Mouse (Mus musculus): Measurements from ENCODE around the gene Slc30a7.
A peak's percentile ranks its signal among the peaks of the same experiment; 100 is the strongest.

Slc30a7 gene

DNA sequence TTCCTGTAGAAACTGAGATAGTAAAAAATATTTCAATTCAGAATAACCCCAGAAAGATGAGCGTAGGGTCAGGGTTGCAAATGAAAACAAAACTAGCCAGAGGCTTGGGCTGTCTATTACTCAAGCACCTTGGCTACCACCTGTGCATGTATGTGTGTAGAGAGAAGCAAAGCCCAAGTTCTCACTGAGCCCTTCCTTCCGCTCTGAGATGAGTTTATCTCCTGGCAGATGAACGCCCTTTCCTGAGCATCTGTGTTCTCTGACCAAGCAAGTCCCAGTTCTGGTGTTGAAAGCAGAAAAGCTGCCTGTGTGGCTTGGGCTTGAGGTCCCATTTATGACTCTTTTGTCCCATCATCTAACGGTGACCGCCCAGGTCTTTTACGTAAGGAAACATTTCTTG is 7.7 kb upstream of the Slc30a7 start:
- no peak for DNase-seq (ENCODE audit: low read depth, low spot score)
- H3K27me3 ChIP-seq (ENCODE audit: control insufficient read depth, insufficient read depth, low read length, poor library complexity, severe bottlenecking) = no peaks in the 10 kb centered on the region
- H3K36me3 ChIP-seq (ENCODE audit: control insufficient read depth, insufficient read depth, low read length, poor library complexity, severe bottlenecking) = no peaks in the 10 kb centered on the region; the same call in 1 of the 2 replicates

DNA sequence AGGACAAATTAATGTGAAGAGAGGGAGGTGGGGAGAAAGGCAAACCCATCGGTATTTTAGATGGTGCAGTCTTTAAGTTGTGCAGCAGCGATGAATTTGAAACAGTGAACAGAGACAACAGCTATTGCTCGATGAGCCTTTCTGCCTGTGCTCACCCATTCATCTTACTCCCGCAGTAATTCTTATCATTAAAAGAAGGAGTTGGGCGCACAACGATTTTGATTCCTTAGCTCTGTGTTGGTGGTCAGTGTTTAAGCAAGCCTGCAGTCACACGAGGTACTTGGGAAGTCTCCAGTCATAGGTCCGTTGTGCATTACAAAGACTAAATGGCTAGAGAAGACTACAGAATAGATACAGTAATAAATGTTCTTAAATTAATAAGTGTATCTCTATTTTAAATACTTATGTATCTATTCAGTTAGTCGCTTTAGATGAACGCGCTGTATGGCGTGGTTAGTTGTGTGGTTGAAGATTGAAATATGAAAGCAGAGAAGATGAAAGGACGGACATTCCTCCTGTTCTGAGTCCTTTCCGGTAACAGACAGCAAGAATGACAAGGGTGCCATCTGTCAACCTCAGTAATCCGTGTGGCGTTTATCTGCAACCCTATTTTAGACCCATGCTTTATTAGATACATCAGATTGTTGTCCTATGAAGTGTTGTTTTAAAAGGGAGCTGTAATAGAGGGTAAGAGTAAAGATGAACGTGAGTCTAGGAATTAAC is 2.6 kb upstream of the Slc30a7 start:
- H3K36me3 ChIP-seq (ENCODE audit: control insufficient read depth, insufficient read depth, low read length, poor library complexity, severe bottlenecking) = no peaks in the 10 kb centered on the region; the same call in 1 of the 2 replicates
- DNase-seq (ENCODE audit: low read depth, low spot score) = no peak

DNA sequence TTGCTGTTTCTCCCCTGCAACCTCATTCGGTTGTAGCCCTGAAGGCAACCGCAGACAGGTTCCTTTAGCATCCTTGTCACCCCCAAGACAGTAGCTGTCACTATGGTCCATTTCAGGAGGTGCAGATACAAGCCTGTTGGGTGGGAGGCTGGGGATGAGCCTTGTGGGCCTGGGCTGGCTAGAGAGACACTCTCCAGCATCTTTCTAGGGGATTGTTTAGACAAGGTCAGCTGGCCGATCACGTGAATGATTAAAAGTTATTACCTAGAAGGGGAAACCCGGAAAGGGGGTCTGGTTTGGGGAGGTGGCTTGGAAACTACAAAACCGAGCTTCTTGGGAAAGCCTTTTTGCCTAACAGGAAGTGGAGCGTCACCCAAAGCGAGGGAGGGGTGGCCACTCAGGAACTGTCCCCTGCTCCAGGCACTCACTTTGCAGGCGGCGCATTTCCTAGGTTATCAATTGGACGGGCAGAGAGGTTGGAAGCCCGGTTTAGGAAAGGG is 785 bp upstream of the Slc30a7 start:
- no peaks in the 10 kb centered on the region for H3K27me3 ChIP-seq (ENCODE audit: control insufficient read depth, insufficient read depth, low read length, poor library complexity, severe bottlenecking)
- H3K36me3 ChIP-seq (ENCODE audit: control insufficient read depth, insufficient read depth, low read length, poor library complexity, severe bottlenecking) = peaks cover 2% of the 10 kb centered on the region; the same call in 1 of the 2 replicates
- DNase-seq (ENCODE audit: low read depth, low spot score) = peak; percentile 52

More for the DNA sequence above, 2.6 kb upstream of the Slc30a7 start:
- no peaks in the 10 kb centered on the region for H3K27me3 ChIP-seq (ENCODE audit: control insufficient read depth, insufficient read depth, low read length, poor library complexity, severe bottlenecking)

DNA sequence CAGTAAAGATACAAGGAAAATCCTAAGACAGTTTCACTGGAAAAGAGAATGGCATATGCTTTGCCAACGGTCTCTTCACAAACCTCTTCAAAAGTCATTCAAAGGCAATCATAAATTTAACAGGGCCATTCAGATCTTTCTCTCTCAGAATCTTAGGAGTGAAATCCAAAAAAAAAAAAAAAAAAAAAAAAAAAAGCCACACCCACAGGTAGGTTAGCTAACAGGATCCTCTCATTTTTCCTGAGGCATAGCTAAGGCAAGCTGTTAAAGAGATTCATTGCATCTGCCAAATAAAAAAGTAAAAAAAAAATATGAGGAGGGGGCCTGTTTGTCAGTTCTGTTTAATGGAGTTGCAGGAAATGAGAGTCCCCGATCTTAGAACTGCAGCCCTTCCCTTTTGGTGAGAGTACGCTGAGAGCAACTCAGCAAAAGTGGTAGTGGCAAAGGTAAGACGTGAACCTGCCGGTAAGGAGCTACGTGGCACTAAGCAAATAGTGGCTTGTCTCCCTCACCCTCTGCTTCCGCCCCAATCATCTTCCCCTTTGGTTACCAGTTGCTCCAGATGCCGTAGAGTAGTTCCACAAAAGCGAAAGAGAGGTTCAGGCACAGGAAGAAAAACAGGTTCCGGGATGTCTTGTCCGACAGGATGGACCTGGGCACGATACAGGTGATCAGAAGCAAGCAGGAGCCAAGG is 775 bp downstream of the Slc30a7 start:
- no peaks in the 10 kb centered on the region for H3K27me3 ChIP-seq (ENCODE audit: control insufficient read depth, insufficient read depth, low read length, poor library complexity, severe bottlenecking)
- H3K36me3 ChIP-seq (ENCODE audit: control insufficient read depth, insufficient read depth, low read length, poor library complexity, severe bottlenecking) = 0 out of 2 replicates have a peak, but pooled peaks cover 2% of the 10 kb centered on the region
- peak; percentile 62 for DNase-seq (ENCODE audit: low read depth, low spot score)

DNA sequence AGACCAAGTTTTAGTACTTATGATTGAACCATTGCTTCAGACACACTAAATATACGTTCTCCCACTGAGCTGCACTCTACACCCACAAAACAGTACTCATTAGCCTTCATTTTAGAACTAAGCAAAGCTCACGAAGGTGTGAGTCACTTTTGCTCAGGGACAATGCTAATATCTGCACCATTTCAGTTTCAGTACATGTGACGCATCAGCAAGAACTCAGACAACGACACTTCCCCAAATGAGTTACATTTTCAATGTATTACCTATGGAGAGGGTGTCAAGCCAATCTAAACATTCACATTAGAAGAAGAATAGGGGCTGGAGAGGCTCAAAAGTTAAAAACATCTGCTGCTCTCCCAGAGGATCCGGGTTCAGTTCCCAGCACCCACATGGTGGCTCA is 10.3 kb downstream of the Slc30a7 start:
- DNase-seq (ENCODE audit: low read depth, low spot score) = peak; percentile 48
- peaks cover 6% of the 10 kb centered on the region; the same call in 1 of the 2 replicates for H3K36me3 ChIP-seq (ENCODE audit: control insufficient read depth, insufficient read depth, low read length, poor library complexity, severe bottlenecking)
- H3K27me3 ChIP-seq (ENCODE audit: control insufficient read depth, insufficient read depth, low read length, poor library complexity, severe bottlenecking) = no peaks in the 10 kb centered on the region; the same call in 1 of the 2 replicates

DNA sequence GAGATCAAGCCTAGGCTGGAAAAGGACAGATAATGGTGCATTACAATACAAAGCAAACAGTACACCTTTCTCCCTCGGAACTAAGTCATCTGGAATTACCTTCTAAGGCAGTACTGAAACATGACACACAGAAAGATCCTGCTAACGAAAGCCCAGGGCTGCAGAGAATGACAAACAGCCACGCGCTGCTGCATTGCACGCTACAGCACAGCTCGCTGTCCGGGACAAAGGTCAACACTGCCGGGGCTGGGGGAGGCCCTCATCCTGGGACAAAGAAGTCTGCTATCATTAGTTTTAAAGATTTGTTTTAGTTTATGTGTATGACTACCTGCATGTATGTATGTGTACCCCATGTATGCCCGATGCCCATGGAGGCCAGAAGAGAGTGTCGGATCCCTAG is 14.2 kb downstream of the Slc30a7 start:
- no peaks in the 10 kb centered on the region for H3K27me3 ChIP-seq (ENCODE audit: control insufficient read depth, insufficient read depth, low read length, poor library complexity, severe bottlenecking)
- no peak for DNase-seq (ENCODE audit: low read depth, low spot score)
- H3K36me3 ChIP-seq (ENCODE audit: control insufficient read depth, insufficient read depth, low read length, poor library complexity, severe bottlenecking) = peaks cover 3% of the 10 kb centered on the region; the same call in 1 of the 2 replicates

DNA sequence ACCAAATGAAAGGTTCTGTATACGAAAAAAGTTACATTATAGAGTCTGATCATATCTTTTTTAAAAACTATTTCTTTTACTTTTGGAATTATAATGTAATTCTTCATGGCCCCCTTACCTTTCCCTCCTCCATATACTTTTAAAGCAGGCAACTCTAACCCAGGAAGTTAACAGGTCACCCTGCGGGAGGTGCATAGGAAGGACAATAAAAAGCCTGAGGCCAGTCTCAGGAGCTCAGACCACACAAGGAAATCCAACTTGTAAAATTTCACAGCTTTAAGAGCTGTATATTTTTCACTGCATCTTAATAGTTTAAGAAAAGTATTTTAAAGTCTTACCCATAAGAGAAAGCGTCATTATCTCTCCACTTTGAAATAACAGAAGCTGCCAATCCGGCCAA is 14.6 kb downstream of the Slc30a7 start:
- H3K36me3 ChIP-seq (ENCODE audit: control insufficient read depth, insufficient read depth, low read length, poor library complexity, severe bottlenecking) = peaks cover 3% of the 10 kb centered on the region; the same call in 1 of the 2 replicates
- no peaks in the 10 kb centered on the region for H3K27me3 ChIP-seq (ENCODE audit: control insufficient read depth, insufficient read depth, low read length, poor library complexity, severe bottlenecking)
- no peak for DNase-seq (ENCODE audit: low read depth, low spot score)

DNA sequence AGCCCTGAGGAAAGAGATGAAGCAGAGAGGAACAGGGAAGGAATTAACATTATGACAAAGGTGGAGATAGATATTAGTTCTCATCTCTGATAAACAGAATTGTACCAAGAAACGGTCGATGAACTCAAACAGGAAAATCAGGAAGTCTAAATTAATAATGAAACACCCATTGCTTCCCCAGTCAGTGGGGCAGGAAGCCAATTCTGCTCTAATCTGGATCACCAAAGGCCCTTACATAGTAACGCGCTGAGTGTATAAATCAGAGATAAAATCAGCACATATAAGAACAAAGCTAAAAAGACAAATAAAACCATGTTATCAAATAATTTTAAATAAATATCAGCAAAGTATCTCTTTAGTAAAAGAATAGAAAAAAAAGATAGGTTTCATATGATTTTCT is 15.1 kb downstream of the Slc30a7 start:
- H3K27me3 ChIP-seq (ENCODE audit: control insufficient read depth, insufficient read depth, low read length, poor library complexity, severe bottlenecking) = no peaks in the 10 kb centered on the region
- peaks cover 3% of the 10 kb centered on the region; the same call in 1 of the 2 replicates for H3K36me3 ChIP-seq (ENCODE audit: control insufficient read depth, insufficient read depth, low read length, poor library complexity, severe bottlenecking)
- no peak for DNase-seq (ENCODE audit: low read depth, low spot score)

DNA sequence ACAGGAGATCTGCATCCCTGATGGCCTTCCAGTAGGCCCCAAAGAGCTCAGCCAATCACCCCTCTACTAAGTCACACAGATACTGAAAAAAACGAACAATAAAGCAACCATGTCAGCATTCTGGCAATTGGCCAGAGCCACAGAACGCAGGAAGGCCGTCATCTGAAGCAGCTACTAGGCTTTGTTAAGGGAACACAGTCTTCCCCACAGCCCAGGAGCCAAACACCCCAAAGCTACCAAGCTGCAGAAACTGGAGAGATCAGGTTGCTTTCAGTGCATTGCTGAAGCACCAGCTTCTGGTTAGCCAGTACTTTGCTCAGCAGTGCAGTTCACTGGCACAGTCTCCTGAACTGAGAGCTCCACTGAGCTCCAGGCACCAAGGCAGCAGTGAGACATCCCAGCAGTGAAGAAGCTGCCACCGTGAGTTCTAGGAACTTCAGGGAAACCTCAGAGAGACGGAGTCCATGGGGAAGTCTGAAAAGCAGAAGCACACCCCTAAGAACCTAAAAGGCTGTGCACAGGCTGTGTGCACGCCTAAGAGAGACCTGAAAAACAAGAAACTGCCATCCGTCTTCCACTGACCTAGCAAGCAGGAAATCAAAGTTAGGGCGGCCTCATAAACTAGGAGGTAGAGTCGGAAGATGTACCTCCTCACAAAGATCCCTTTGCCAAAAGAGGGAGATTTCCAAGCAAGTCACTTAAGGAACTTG is 21.9 kb downstream of the Slc30a7 start:
- no peaks in the 10 kb centered on the region for H3K27me3 ChIP-seq (ENCODE audit: control insufficient read depth, insufficient read depth, low read length, poor library complexity, severe bottlenecking)
- peaks cover 19% of the 10 kb centered on the region for H3K36me3 ChIP-seq (ENCODE audit: control insufficient read depth, insufficient read depth, low read length, poor library complexity, severe bottlenecking)
- DNase-seq (ENCODE audit: low read depth, low spot score) = no peak

DNA sequence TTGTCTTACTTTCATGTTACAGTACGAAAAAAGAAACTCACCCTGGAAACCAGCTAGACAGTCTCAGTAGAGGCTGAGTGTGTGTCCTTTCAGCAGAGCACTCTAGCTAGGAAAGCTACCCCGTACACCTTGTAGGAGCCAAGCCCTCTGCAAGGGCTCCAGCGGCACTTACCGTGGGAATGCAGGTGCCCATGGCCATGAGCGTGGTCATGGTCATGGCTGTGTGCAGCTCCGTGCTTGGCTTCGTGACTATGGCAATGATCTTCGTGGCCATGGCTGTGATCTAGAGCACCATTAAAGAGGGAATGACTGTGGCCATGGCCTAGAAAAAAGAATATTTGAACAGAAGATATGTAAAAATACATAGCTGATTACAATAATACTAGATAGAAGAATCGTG is 22.6 kb downstream of the Slc30a7 start:
- no peak for DNase-seq (ENCODE audit: low read depth, low spot score)
- Histone ChIP-seq H3K27me3 (ENCODE audit: control insufficient read depth, insufficient read depth, low read length, poor library complexity, severe bottlenecking) (no peaks in the 10 kb centered on the region), H3K36me3 (ENCODE audit: control insufficient read depth, insufficient read depth, low read length, poor library complexity, severe bottlenecking) (peaks cover 18% of the 10 kb centered on the region)

DNA sequence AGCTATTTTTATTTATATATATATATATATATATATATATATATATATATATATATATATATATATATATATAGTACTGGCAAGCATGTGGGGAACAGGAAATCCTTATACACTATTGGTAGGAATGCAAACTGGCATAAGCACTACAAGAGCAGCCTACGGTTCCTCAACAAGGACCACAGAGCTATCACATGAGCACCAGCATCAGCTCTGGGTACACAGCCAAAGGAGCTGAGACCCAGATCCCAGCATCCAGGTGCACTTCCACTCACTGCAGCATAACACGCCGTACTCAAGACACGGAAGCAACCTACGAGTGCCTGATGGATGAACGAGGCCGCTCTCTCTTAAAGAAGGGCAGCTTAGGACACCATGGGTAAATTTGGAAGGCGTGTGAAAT is 24.0 kb downstream of the Slc30a7 start:
- Histone ChIP-seq H3K27me3 (ENCODE audit: control insufficient read depth, insufficient read depth, low read length, poor library complexity, severe bottlenecking) (no peaks in the 10 kb centered on the region), H3K36me3 (ENCODE audit: control insufficient read depth, insufficient read depth, low read length, poor library complexity, severe bottlenecking) (peaks cover 19% of the 10 kb centered on the region)
- DNase-seq (ENCODE audit: low read depth, low spot score) = no peak

DNA sequence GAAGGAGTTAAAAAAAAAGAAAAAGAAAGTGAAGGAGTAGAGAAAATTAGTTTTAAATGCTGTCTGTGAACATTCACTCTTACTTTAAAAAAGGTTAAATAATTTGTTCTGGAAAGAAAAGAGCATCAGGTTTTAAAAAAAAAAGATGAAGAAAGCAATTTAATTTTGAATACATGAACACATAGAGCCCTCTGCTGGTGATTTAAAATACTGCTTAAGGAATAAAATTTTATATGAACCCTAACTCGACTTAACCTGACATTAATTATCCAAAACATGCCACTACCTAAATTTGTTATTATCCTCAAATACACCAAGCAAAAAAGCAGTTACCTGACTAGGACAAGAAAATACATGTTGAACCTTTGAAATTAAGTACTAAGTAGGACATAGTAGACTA is 28.2 kb downstream of the Slc30a7 start:
- DNase-seq (ENCODE audit: low read depth, low spot score) = peak; percentile 67

DNA sequence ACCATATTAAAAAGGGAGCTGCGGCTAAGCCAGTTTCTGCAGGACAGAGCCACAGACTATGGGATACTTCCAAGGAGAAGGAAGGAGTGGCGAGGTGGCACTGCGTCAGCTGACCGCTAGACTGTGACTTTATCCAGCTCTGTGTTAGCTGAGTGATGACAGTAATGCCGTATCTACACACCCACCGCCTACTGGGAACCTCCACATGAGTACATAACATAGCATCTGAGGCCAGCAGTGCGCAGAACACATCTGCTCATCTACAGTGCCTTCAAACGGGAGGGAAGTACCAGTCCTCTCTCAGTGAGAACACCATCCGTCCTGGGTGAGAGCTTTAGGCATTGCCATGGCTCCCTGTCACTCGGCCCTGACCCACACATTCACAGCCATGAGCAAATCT is 32.2 kb downstream of the Slc30a7 start:
- Histone ChIP-seq H3K36me3 (ENCODE audit: control insufficient read depth, insufficient read depth, low read length, poor library complexity, severe bottlenecking) (peaks cover 11% of the 10 kb centered on the region), H3K27me3 (ENCODE audit: control insufficient read depth, insufficient read depth, low read length, poor library complexity, severe bottlenecking) (no peaks in the 10 kb centered on the region)
- no peak for DNase-seq (ENCODE audit: low read depth, low spot score)

More for the DNA sequence above, 28.2 kb downstream of the Slc30a7 start:
- peaks cover 18% of the 10 kb centered on the region for H3K36me3 ChIP-seq (ENCODE audit: control insufficient read depth, insufficient read depth, low read length, poor library complexity, severe bottlenecking)
- H3K27me3 ChIP-seq (ENCODE audit: control insufficient read depth, insufficient read depth, low read length, poor library complexity, severe bottlenecking) = no peaks in the 10 kb centered on the region

DNA sequence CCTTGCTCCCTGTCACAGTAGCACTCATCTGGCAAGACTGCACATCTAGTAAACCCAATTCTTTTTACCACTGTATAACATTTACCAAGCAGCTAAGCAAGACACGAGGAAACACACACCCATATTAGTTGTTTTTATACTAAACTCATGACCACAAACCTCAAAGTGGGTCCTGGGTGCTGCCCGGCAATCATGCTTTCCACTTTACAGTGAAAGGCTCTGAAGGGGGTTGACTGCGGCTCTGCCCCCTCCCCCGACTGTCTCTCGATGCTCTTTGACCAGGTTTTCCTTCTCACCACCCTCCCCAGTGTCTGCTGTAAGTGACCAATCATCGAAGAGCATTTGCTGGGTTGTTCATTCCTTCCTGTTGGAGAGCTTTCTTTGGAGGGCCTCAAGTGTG is 33.0 kb downstream of the Slc30a7 start:
- no peak for DNase-seq (ENCODE audit: low read depth, low spot score)
- Histone ChIP-seq H3K27me3 (ENCODE audit: control insufficient read depth, insufficient read depth, low read length, poor library complexity, severe bottlenecking) (no peaks in the 10 kb centered on the region), H3K36me3 (ENCODE audit: control insufficient read depth, insufficient read depth, low read length, poor library complexity, severe bottlenecking) (peaks cover 7% of the 10 kb centered on the region)
